Mouse (Mus musculus): ENCODE data around the gene Dgki. TPM values are rescaled to one million over a fixed set of nuclear protein-coding genes. Genes with fewer than 3 reads are reported as not detected.

The Dgki gene
- total and polyA plus RNA-seq, 3 experiments: 4.4 to 8.7 (median 7.7) TPM

- Histone ChIP-seq H3K4me2 (ENCODE audit: insufficient read depth, low read depth, poor library complexity, severe bottlenecking) (no peak overlapping the region), H3K9ac (ENCODE audit: insufficient read depth, low read depth) (no peak overlapping the region), H3K27ac (ENCODE audit: insufficient read depth, low read depth) (no peak overlapping the region), H3K9me3 (replicated peaks; ENCODE audit: low read length) (peaks cover 4% of the 10 kb centered on the region), H3K4me3 (replicated peaks in 1 of 3; ENCODE audit: low read depth in 2 of 3, low read length in 2 of 3, poor library complexity in 1 of 3) (no peak overlapping the region), H3K79me2 (replicated peaks; ENCODE audit: control insufficient read depth, extremely low read depth, insufficient read depth, poor library complexity, severe bottlenecking) (no peaks in the 10 kb centered on the region), H3K36me3 (replicated peaks in 1 of 2; ENCODE audit: control insufficient read depth in 1 of 2, insufficient read depth in 1 of 2, low read length in 1 of 2) (peaks cover 6 to 46% of the 10 kb centered on the region in 2 experiments), H3K27me3 (replicated peaks) (no peaks in the 10 kb centered on the region), H3K4me1 (ENCODE audit: control insufficient read depth in 1 of 2, insufficient read depth in 2 of 2) (peaks cover 4 to 41% of the 10 kb centered on the region in 2 experiments; a peak in 3 of 4 replicates)
- peak; percentile 21 for TF ChIP-seq RAD21 (IDR thresholded peaks at IDR 0.05; ENCODE audit: low read depth, low read length)
- peak; percentile 14; the same call in 1 of the 2 replicates for TF ChIP-seq SMC3 (IDR thresholded peaks at IDR 0.05; ENCODE audit: low read depth, low read length)
- TF ChIP-seq GABPA (IDR thresholded peaks at IDR 0.05; ENCODE audit: insufficient replicate concordance, low read depth, low read length): no peak
- peak in 1 of 2 experiments; percentile 17; a peak in 1 of 4 replicates for TF ChIP-seq CTCF (conservative IDR thresholded peaks at IDR 0.05 in 1 of 2, IDR thresholded peaks at IDR 0.05 in 1 of 2; ENCODE audit: low read depth in 2 of 2, low read length in 2 of 2)
- DNase-seq (ENCODE audit: extremely low read depth): no peak
- dilution Hi-C loops (cut with MboI; ENCODE audit: extremely low pct_ligation_motif_present, extremely low pct_unique_long_range_greater_than_20kb, low sequenced_read_pairs) (no loop called here), in situ Hi-C loops (cut with MboI; ENCODE audit: low pct_ligation_motif_present, low pct_unique_long_range_greater_than_20kb, low sequenced_read_pairs) (no loop called here)
Observed at GRCm38 (mm10) chr6:37202901-37203300, 97.1 kb downstream of the Dgki start.

GRCm38 (mm10) chr6:37200840-37201239, 99.1 kb downstream of the Dgki start:
- DNase-seq (ENCODE audit: extremely low read depth): no peak
- in situ Hi-C loops (cut with MboI; ENCODE audit: low pct_ligation_motif_present, low pct_unique_long_range_greater_than_20kb, low sequenced_read_pairs) (no loop called here), dilution Hi-C loops (cut with MboI; ENCODE audit: extremely low pct_ligation_motif_present, extremely low pct_unique_long_range_greater_than_20kb, low sequenced_read_pairs) (no loop called here)
- Histone ChIP-seq H3K27ac (ENCODE audit: insufficient read depth, low read depth) (no peak overlapping the region), H3K79me2 (replicated peaks; ENCODE audit: control insufficient read depth, extremely low read depth, insufficient read depth, poor library complexity, severe bottlenecking) (no peaks in the 10 kb centered on the region), H3K27me3 (replicated peaks) (no peaks in the 10 kb centered on the region), H3K9me3 (replicated peaks; ENCODE audit: low read length) (no peaks in the 10 kb centered on the region), H3K4me3 (replicated peaks in 1 of 3; ENCODE audit: low read depth in 2 of 3, low read length in 2 of 3, poor library complexity in 1 of 3) (no peak overlapping the region), H3K36me3 (replicated peaks in 1 of 2; ENCODE audit: control insufficient read depth in 1 of 2, insufficient read depth in 1 of 2, low read length in 1 of 2) (peaks cover 6 to 42% of the 10 kb centered on the region in 2 experiments), H3K4me1 (ENCODE audit: control insufficient read depth in 1 of 2, insufficient read depth in 2 of 2) (peaks cover 13 to 58% of the 10 kb centered on the region in 2 experiments), H3K4me2 (ENCODE audit: insufficient read depth, low read depth, poor library complexity, severe bottlenecking) (no peak overlapping the region), H3K9ac (ENCODE audit: insufficient read depth, low read depth) (no peak overlapping the region)
- TF ChIP-seq JUND (conservative IDR thresholded peaks at IDR 0.05; ENCODE audit: low read depth, low read length) (peak; percentile 48; the same call in 1 of the 2 replicates), ETS1 (conservative IDR thresholded peaks at IDR 0.05; ENCODE audit: low read depth, low read length) (peak; percentile 70), ZMIZ1 (IDR thresholded peaks at IDR 0.05; ENCODE audit: low read depth, low read length) (no peak), EP300 (IDR thresholded peaks at IDR 0.05; ENCODE audit: low read length) (peak; percentile 59), BHLHE40 (IDR thresholded peaks at IDR 0.05; ENCODE audit: low read depth, low read length) (0 out of 2 replicates have a peak, but pooled peaks have one; percentile 32), HCFC1 (IDR thresholded peaks at IDR 0.05; ENCODE audit: low read depth, low read length) (no peak), MAFK (IDR thresholded peaks at IDR 0.05; ENCODE audit: insufficient replicate concordance, low read length) (no peak), MXI1 (IDR thresholded peaks at IDR 0.05; ENCODE audit: low read depth, low read length) (no peak)

GRCm38 (mm10) chr6:37199502-37199901, 100.5 kb downstream of the Dgki start:
- Histone ChIP-seq H3K4me2 (ENCODE audit: insufficient read depth, low read depth, poor library complexity, severe bottlenecking) (no peak overlapping the region), H3K36me3 (replicated peaks in 1 of 2; ENCODE audit: control insufficient read depth in 1 of 2, insufficient read depth in 1 of 2, low read length in 1 of 2) (peaks cover 6 to 35% of the 10 kb centered on the region in 2 experiments), H3K9ac (ENCODE audit: insufficient read depth, low read depth) (no peak overlapping the region), H3K79me2 (replicated peaks; ENCODE audit: control insufficient read depth, extremely low read depth, insufficient read depth, poor library complexity, severe bottlenecking) (no peaks in the 10 kb centered on the region), H3K4me3 (replicated peaks in 1 of 3; ENCODE audit: low read depth in 2 of 3, low read length in 2 of 3, poor library complexity in 1 of 3) (no peak overlapping the region), H3K4me1 (ENCODE audit: control insufficient read depth in 1 of 2, insufficient read depth in 2 of 2) (peaks cover 14 to 61% of the 10 kb centered on the region in 2 experiments), H3K27ac (ENCODE audit: insufficient read depth, low read depth) (no peak overlapping the region), H3K27me3 (replicated peaks) (no peaks in the 10 kb centered on the region), H3K9me3 (replicated peaks; ENCODE audit: low read length) (no peaks in the 10 kb centered on the region)
- DNase-seq (ENCODE audit: extremely low read depth): no peak
- TF ChIP-seq HCFC1 (IDR thresholded peaks at IDR 0.05; ENCODE audit: low read depth, low read length): no peak
- TF ChIP-seq IRF4 (IDR thresholded peaks at IDR 0.05; ENCODE audit: low read depth, low read length): peak; percentile 59; the same call in 1 of the 2 replicates
- no peak for TF ChIP-seq SIN3A (IDR thresholded peaks at IDR 0.05; ENCODE audit: low read length)
- no peak for TF ChIP-seq POLR2A (IDR thresholded peaks at IDR 0.05; ENCODE audit: low read depth, low read length)
- no peak for TF ChIP-seq SMC3 (IDR thresholded peaks at IDR 0.05; ENCODE audit: low read depth, low read length)
- no peak for TF ChIP-seq USF1 (IDR thresholded peaks at IDR 0.05; ENCODE audit: low read depth, low read length)
- TF ChIP-seq CHD2 (IDR thresholded peaks at IDR 0.05; ENCODE audit: low read length): no peak
- peak; percentile 59 for TF ChIP-seq BHLHE40 (IDR thresholded peaks at IDR 0.05; ENCODE audit: low read depth, low read length)
- no peak for TF ChIP-seq RCOR1 (conservative IDR thresholded peaks at IDR 0.05; ENCODE audit: low read depth, low read length)
- TF ChIP-seq MEF2A (IDR thresholded peaks at IDR 0.05; ENCODE audit: borderline replicate concordance, low read depth, low read length): peak; percentile 17; the same call in 1 of the 2 replicates
- no peak for TF ChIP-seq ZMIZ1 (IDR thresholded peaks at IDR 0.05; ENCODE audit: low read depth, low read length)
- peak; percentile 79 for TF ChIP-seq EP300 (IDR thresholded peaks at IDR 0.05; ENCODE audit: low read length)
- no peak for TF ChIP-seq MAX (IDR thresholded peaks at IDR 0.05; ENCODE audit: low read length)
- peak; percentile 46 for TF ChIP-seq JUND (conservative IDR thresholded peaks at IDR 0.05; ENCODE audit: low read depth, low read length)
- peak; percentile 70 for TF ChIP-seq TCF12 (IDR thresholded peaks at IDR 0.05; ENCODE audit: low read depth, low read length)
- TF ChIP-seq ETS1 (conservative IDR thresholded peaks at IDR 0.05; ENCODE audit: low read depth, low read length): peak; percentile 64
- TF ChIP-seq MAZ (IDR thresholded peaks at IDR 0.05; ENCODE audit: low read depth, low read length): no peak
- in situ Hi-C loops (cut with MboI; ENCODE audit: low pct_ligation_motif_present, low pct_unique_long_range_greater_than_20kb, low sequenced_read_pairs) (loop anchor here (10.0 kb wide), 1 partner anchor 255 kb away; no protein-coding TSS in a partner anchor), dilution Hi-C loops (cut with MboI; ENCODE audit: extremely low pct_ligation_motif_present, extremely low pct_unique_long_range_greater_than_20kb, low sequenced_read_pairs) (no loop called here)

Measured in CH12.LX (cell line).